Mouse (Mus musculus): ENCODE data around the gene Gm45213. TPM values are rescaled to one million over a fixed set of nuclear protein-coding genes. Genes with fewer than 3 reads are reported as not detected.

Gene Gm45213
- polyA plus RNA-seq, 1 experiment from 2014 or later: not detected

DNA sequence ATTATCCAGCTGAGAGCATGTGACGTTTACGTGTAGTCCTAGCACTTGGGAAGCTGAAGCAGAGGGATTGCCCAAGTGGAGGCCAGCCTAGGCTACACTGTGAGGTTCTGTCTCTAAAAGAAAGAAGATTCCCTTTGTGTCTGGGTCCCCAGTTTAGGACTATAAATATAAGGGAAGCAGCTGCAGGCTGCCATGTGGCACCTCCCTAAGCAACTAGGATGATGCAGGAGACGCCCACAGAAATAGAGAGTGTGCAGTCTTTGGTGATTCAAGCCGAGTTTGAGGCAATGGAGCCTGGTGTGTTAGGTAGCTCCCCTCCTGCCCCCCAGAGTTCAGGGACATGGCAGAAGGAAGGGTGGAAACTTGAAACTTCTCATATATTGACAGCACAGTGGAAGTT, 44.2 kb downstream of the Gm45213 start:
- Histone ChIP-seq H3K4me2 (ENCODE audit: low read depth, low read length) (no peak overlapping the region), H3K27me3 (ENCODE audit: insufficient read depth, low read length) (no peaks in the 10 kb centered on the region), H3K9ac (replicated peaks) (no peak overlapping the region), H3K27ac (ENCODE audit: low read depth) (no peak overlapping the region), H3K9me3 (ENCODE audit: low read length) (no peaks in the 10 kb centered on the region), H3K4me3 (ENCODE audit: low read depth, low read length) (no peak overlapping the region), H3K4me1 (ENCODE audit: insufficient read depth) (no peaks in the 10 kb centered on the region), H3K36me3 (replicated peaks; ENCODE audit: insufficient read depth, low read length) (peaks cover 63% of the 10 kb centered on the region)
- WGBS (ENCODE audit: insufficient replicate concordance): 84% methylated on average over 4 of the region's 4 CpGs
- ATAC-seq (no peak), DNase-seq (no peak)
- TF ChIP-seq CTCF (IDR thresholded peaks at IDR 0.05; ENCODE audit: low read depth) (no peak), EP300 (IDR thresholded peaks at IDR 0.05; ENCODE audit: low read depth) (no peak)

GRCm38 (mm10) chr7:66088077-66088476, 44.7 kb downstream of the Gm45213 start:
- TF ChIP-seq CTCF (IDR thresholded peaks at IDR 0.05; ENCODE audit: low read depth) (no peak), EP300 (IDR thresholded peaks at IDR 0.05; ENCODE audit: low read depth) (no peak)
- H3K4me3 ChIP-seq (ENCODE audit: low read depth, low read length): no peak overlapping the region
- WGBS (ENCODE audit: insufficient replicate concordance): 80% methylated on average over 2 of the region's 2 CpGs
- no peaks in the 10 kb centered on the region for H3K9me3 ChIP-seq (ENCODE audit: low read length)
- no peaks in the 10 kb centered on the region for H3K4me1 ChIP-seq (ENCODE audit: insufficient read depth)
- ATAC-seq (no peak), DNase-seq (no peak)
- no peak overlapping the region for H3K27ac ChIP-seq (ENCODE audit: low read depth)
- no peaks in the 10 kb centered on the region for H3K27me3 ChIP-seq (ENCODE audit: insufficient read depth, low read length)
- no peak overlapping the region for H3K4me2 ChIP-seq (ENCODE audit: low read depth, low read length)
- no peak overlapping the region for H3K9ac ChIP-seq (replicated peaks)
- H3K36me3 ChIP-seq (replicated peaks; ENCODE audit: insufficient read depth, low read length): peaks cover 60% of the 10 kb centered on the region

- DNase-seq: no peak
- no peak overlapping the region for H3K9ac ChIP-seq (replicated peaks)
- no peaks in the 10 kb centered on the region for H3K27me3 ChIP-seq (ENCODE audit: insufficient read depth, low read length)
- no peaks in the 10 kb centered on the region for H3K9me3 ChIP-seq (ENCODE audit: low read length)
- H3K27ac ChIP-seq (ENCODE audit: low read depth): no peak overlapping the region
- TF ChIP-seq EP300 (IDR thresholded peaks at IDR 0.05; ENCODE audit: low read depth) (no peak), CTCF (IDR thresholded peaks at IDR 0.05; ENCODE audit: low read depth) (no peak)
- H3K36me3 ChIP-seq (replicated peaks; ENCODE audit: insufficient read depth, low read length): peaks cover 41% of the 10 kb centered on the region
- no peak overlapping the region for H3K4me3 ChIP-seq (ENCODE audit: low read depth, low read length)
- WGBS (ENCODE audit: insufficient replicate concordance): 85% methylated on average over 11 of the region's 11 CpGs
- no peak overlapping the region for H3K4me2 ChIP-seq (ENCODE audit: low read depth, low read length)
- H3K4me1 ChIP-seq (ENCODE audit: insufficient read depth): no peaks in the 10 kb centered on the region
- ATAC-seq: no peak
Measured at GRCm38 (mm10) chr7:66090676-66091190, 47.3 kb downstream of the Gm45213 start.

DNA sequence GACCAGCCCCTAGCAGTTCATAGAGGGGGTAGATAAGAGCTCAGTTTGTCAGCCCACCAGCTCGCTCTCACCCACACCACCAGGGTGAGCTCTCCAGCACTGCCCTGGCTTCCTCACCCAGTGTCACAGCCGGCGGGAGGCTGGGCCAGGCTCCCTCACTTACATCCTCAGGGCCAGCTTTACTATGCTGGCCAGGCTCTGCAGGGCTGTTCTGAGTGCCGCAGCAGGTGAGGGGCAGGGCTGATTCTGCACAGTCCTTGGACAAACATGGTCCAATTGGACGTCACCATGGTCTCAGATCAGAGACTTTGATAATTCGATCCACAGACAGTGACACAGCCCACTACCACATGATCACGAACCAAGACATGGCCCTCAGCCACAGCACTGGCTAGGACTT, 48.2 kb downstream of the Gm45213 start:
- DNase-seq: no peak
- Histone ChIP-seq H3K9ac (replicated peaks) (no peak overlapping the region), H3K9me3 (ENCODE audit: low read length) (no peaks in the 10 kb centered on the region), H3K4me1 (ENCODE audit: insufficient read depth) (no peaks in the 10 kb centered on the region), H3K4me3 (ENCODE audit: low read depth, low read length) (no peak overlapping the region), H3K27me3 (ENCODE audit: insufficient read depth, low read length) (no peaks in the 10 kb centered on the region), H3K27ac (ENCODE audit: low read depth) (no peak overlapping the region), H3K4me2 (ENCODE audit: low read depth, low read length) (no peak overlapping the region), H3K36me3 (replicated peaks; ENCODE audit: insufficient read depth, low read length) (peaks cover 35% of the 10 kb centered on the region)
- no peak; the same call in 1 of the 2 replicates for ATAC-seq
- WGBS (ENCODE audit: insufficient replicate concordance): 73% methylated on average over 7 of the region's 7 CpGs
- no peak for TF ChIP-seq EP300 (IDR thresholded peaks at IDR 0.05; ENCODE audit: low read depth)
- TF ChIP-seq CTCF (IDR thresholded peaks at IDR 0.05; ENCODE audit: low read depth): no peak

GRCm38 (mm10) chr7:66092656-66093055, 49.3 kb downstream of the Gm45213 start:
- DNase-seq (no peak), ATAC-seq (no peak)
- no peaks in the 10 kb centered on the region for H3K9me3 ChIP-seq (ENCODE audit: low read length)
- H3K27ac ChIP-seq (ENCODE audit: low read depth): no peak overlapping the region
- no peak overlapping the region for H3K9ac ChIP-seq (replicated peaks)
- 79% methylated on average over 8 of the region's 8 CpGs for WGBS (ENCODE audit: insufficient replicate concordance)
- no peaks in the 10 kb centered on the region for H3K27me3 ChIP-seq (ENCODE audit: insufficient read depth, low read length)
- no peak overlapping the region for H3K4me3 ChIP-seq (ENCODE audit: low read depth, low read length)
- H3K36me3 ChIP-seq (replicated peaks; ENCODE audit: insufficient read depth, low read length): peaks cover 25% of the 10 kb centered on the region
- no peak overlapping the region for H3K4me2 ChIP-seq (ENCODE audit: low read depth, low read length)
- no peaks in the 10 kb centered on the region for H3K4me1 ChIP-seq (ENCODE audit: insufficient read depth)
- TF ChIP-seq CTCF (IDR thresholded peaks at IDR 0.05; ENCODE audit: low read depth): no peak
- no peak for TF ChIP-seq EP300 (IDR thresholded peaks at IDR 0.05; ENCODE audit: low read depth)

DNA sequence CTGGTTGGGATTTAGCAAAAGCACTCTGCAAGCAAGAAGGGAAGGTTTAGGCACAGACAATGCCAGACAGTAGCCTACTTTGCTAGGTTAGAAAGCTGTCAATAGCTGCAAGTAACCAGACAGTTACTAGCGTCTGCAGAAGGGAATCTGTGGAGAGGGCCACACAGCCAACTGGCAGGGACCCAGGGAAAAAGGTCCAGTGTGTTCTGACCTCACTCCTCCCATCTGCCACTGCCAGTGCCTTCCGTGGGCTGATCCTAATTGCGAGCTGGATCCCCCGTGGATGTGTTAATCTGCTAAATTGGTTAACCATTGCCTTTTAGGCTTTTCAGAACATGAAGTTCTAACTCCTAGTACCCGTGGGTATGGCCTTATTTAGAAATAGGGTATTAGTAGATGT, 50.7 kb downstream of the Gm45213 start:
- DNase-seq (no peak), ATAC-seq (no peak)
- no peaks in the 10 kb centered on the region for H3K9me3 ChIP-seq (ENCODE audit: low read length)
- no peaks in the 10 kb centered on the region for H3K27me3 ChIP-seq (ENCODE audit: insufficient read depth, low read length)
- 75% methylated on average over 5 of the region's 5 CpGs for WGBS (ENCODE audit: insufficient replicate concordance)
- no peaks in the 10 kb centered on the region for H3K4me1 ChIP-seq (ENCODE audit: insufficient read depth)
- TF ChIP-seq CTCF (IDR thresholded peaks at IDR 0.05; ENCODE audit: low read depth) (no peak), EP300 (IDR thresholded peaks at IDR 0.05; ENCODE audit: low read depth) (no peak)
- no peak overlapping the region for H3K4me2 ChIP-seq (ENCODE audit: low read depth, low read length)
- no peak overlapping the region for H3K4me3 ChIP-seq (ENCODE audit: low read depth, low read length)
- H3K36me3 ChIP-seq (replicated peaks; ENCODE audit: insufficient read depth, low read length): peaks cover 12% of the 10 kb centered on the region
- no peak overlapping the region for H3K9ac ChIP-seq (replicated peaks)
- no peak overlapping the region for H3K27ac ChIP-seq (ENCODE audit: low read depth)

DNA sequence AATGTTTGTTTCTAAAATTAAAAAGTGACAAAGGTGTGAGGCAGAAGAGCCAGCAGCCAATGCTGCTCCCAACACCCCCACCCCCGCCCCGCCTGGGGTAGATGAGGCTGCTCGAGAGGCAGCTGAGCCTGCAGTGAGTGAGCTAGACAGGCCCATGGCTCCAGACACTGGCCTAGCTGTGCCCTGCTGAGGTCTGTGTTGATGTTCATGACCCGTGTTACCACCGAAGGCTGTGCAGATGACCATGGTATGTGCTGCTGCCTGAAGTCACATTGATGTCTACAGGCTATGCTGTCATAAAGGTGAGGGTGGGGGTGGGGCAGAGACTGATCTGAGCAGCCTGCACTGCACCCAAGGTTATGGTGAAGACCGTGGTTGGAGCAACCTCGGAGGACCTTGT, 55.4 kb downstream of the Gm45213 start:
- DNase-seq: no peak
- Histone ChIP-seq H3K9ac (replicated peaks) (no peak overlapping the region), H3K27me3 (ENCODE audit: insufficient read depth, low read length) (no peaks in the 10 kb centered on the region; the same call in 1 of the 2 replicates), H3K4me1 (ENCODE audit: insufficient read depth) (no peaks in the 10 kb centered on the region), H3K36me3 (replicated peaks; ENCODE audit: insufficient read depth, low read length) (no peaks in the 10 kb centered on the region), H3K4me3 (ENCODE audit: low read depth, low read length) (no peak overlapping the region), H3K9me3 (ENCODE audit: low read length) (no peaks in the 10 kb centered on the region), H3K4me2 (ENCODE audit: low read depth, low read length) (no peak overlapping the region), H3K27ac (ENCODE audit: low read depth) (no peak overlapping the region)
- WGBS (ENCODE audit: insufficient replicate concordance): 73% methylated on average over 7 of the region's 7 CpGs
- no peak for ATAC-seq
- no peak for TF ChIP-seq EP300 (IDR thresholded peaks at IDR 0.05; ENCODE audit: low read depth)
- TF ChIP-seq CTCF (IDR thresholded peaks at IDR 0.05; ENCODE audit: low read depth): no peak
